Mouse (Mus musculus) brain, embryonic 14.5 days (tissue): ENCODE measurements around the gene Chrna3. TPM values are rescaled to one million over a fixed set of nuclear protein-coding genes. Genes with fewer than 3 reads are reported as not detected.

ENCODE experiments used
- DNase-seq: peaks from one replicate; pipeline ENCODE4 v3.0.0-alpha.2; 2011; ENCODE audit warnings: low read depth
- CTCF ChIP-seq: fragments of 200-500 bp; IDR thresholded peaks from 2 replicates; pipeline ENCODE4 v1.5.1; 2012; ENCODE audit warnings: inconsistent platforms, mild to moderate bottlenecking, moderate library complexity, borderline replicate concordance; ENCODE audit not compliant: insufficient read depth, insufficient read length; ENCODE audit errors: extremely low read depth
- POLR2A ChIP-seq: fragments of 200-500 bp; IDR thresholded peaks from 2 replicates; pipeline ENCODE4 v1.6.1; 2012; ENCODE audit warnings: mild to moderate bottlenecking, inconsistent platforms, borderline replicate concordance; ENCODE audit not compliant: poor library complexity, insufficient read depth, insufficient read length, severe bottlenecking; ENCODE audit errors: extremely low read depth
- polyA plus RNA-seq: library from polyadenylated mRNA; depleted of rRNA; stranded (reverse); fragments of >200 nt; gene quantifications from 2 replicates; pipeline ENCODE4 v1.2.3, GENCODE M21; 2012; rRNA removed

Gene Chrna3
- polyA plus RNA-seq, 1 experiment: 14.9 TPM

GRCm38 (mm10) chr9:54994381-54994780 lies 32.0 kb downstream of the Chrna3 start:
- TF ChIP-seq POLR2A: no peak
- TF ChIP-seq CTCF: no peak
- no peak for DNase-seq

- TF ChIP-seq POLR2A: no peak
- TF ChIP-seq CTCF: no peak
- DNase-seq: no peak
Observed at GRCm38 (mm10) chr9:54990362-54990761, 36.0 kb downstream of the Chrna3 start.

- no peak for TF ChIP-seq POLR2A
- DNase-seq: peak; percentile 11
Observed at GRCm38 (mm10) chr9:54982401-54982800, 44.0 kb downstream of the Chrna3 start.

- peak; percentile 78 for DNase-seq
- no peak for TF ChIP-seq CTCF
- no peak for TF ChIP-seq POLR2A
Observed at GRCm38 (mm10) chr9:54981291-54982191, 44.8 kb downstream of the Chrna3 start.

GRCm38 (mm10) chr9:54980674-54981073 lies 45.7 kb downstream of the Chrna3 start, which contains the start of gene Chrna5:
TSS of gene Chrna5 (plus strand) at chr9:54980880.
- TF ChIP-seq CTCF: no peak
- no peak for TF ChIP-seq POLR2A
- peak; percentile 62 for DNase-seq

- DNase-seq: no peak
- TF ChIP-seq POLR2A: no peak
- no peak for TF ChIP-seq CTCF
Observed at GRCm38 (mm10) chr9:54969972-54970637, 56.3 kb downstream of the Chrna3 start.

- DNase-seq: no peak
- no peak for TF ChIP-seq POLR2A
- no peak for TF ChIP-seq CTCF
Observed at GRCm38 (mm10) chr9:54963669-54964068, 62.7 kb downstream of the Chrna3 start.

GRCm38 (mm10) chr9:54961059-54961458 lies 65.3 kb downstream of the Chrna3 start:
- no peak for DNase-seq
- TF ChIP-seq CTCF (no peak), POLR2A (no peak)

Other genes with a start within 250 kb of the Chrna3 start
- 56.2 and 56.4 TPM in 2 replicates for gene Ireb2, start 162.8 kb downstream of the Chrna3 start, polyA plus RNA-seq
- gene Hykk, start 109.3 kb downstream of the Chrna3 start, polyA plus RNA-seq: 0.93 and 1.8 TPM in 2 replicates
- gene Psma4, start 75.8 kb downstream of the Chrna3 start, polyA plus RNA-seq: 190 and 217 TPM in 2 replicates
- gene AY074887, start 75.6 kb downstream of the Chrna3 start, polyA plus RNA-seq: 0.11 and 0.19 TPM in 2 replicates
- gene Chrna5, start 45.7 kb downstream of the Chrna3 start, polyA plus RNA-seq: 2.3 and 4.6 TPM in 2 replicates
- gene Chrnb4, start 22.2 kb upstream of the Chrna3 start, polyA plus RNA-seq: 1.4 and 2.1 TPM in 2 replicates
- 18.7 and 25.3 TPM in 2 replicates for gene Ube2q2, start 122.3 kb upstream of the Chrna3 start, polyA plus RNA-seq
- 35.0 and 44.2 TPM in 2 replicates for gene Fbxo22, start 182.4 kb upstream of the Chrna3 start, polyA plus RNA-seq